Mouse (Mus musculus) embryonic facial prominence, embryonic 12.5 days (tissue): ENCODE measurements around the gene Zfp296. TPM values are rescaled to one million over a fixed set of nuclear protein-coding genes. Genes with fewer than 3 reads are reported as not detected.

Experiments used
- ATAC-seq: fragments of 200-750 bp; cut with Nextera tagmentation; 2 replicates; pipeline ENCODE4 v1.8.0; 2017; ENCODE audit not compliant: insufficient number of reproducible peaks, insufficient read depth, low FRiP score, low TSS enrichment
- H3K27ac ChIP-seq: fragments of 300-500 bp; sonication (generic); 2 replicates; pipeline ENCODE4 v1.5.1; 2016; ENCODE audit warnings: mild to moderate bottlenecking
- H3K27me3 ChIP-seq: fragments of 300-500 bp; sonication (generic); 2 replicates; pipeline ENCODE4 v1.6.1; 2016; ENCODE audit warnings: mild to moderate bottlenecking, moderate library complexity
- H3K36me3 ChIP-seq: fragments of 300-500 bp; sonication (generic); 2 replicates; pipeline ENCODE4 v1.6.1; 2016; ENCODE audit warnings: mild to moderate bottlenecking
- H3K4me1 ChIP-seq: fragments of 300-500 bp; sonication (generic); 2 replicates; pipeline ENCODE4 v1.6.1; 2016
- H3K4me2 ChIP-seq: fragments of 300-500 bp; sonication (generic); replicated peaks from 2 replicates; pipeline ENCODE4 v1.6.1; 2016; ENCODE audit warnings: mild to moderate bottlenecking, moderate library complexity
- H3K4me3 ChIP-seq: fragments of 300-500 bp; sonication (generic); 2 replicates; pipeline ENCODE4 v1.5.1; 2016; ENCODE audit warnings: mild to moderate bottlenecking
- H3K9ac ChIP-seq: fragments of 300-500 bp; sonication (generic); 2 replicates; pipeline ENCODE4 v1.6.1; 2016; ENCODE audit warnings: mild to moderate bottlenecking, moderate library complexity
- H3K9me3 ChIP-seq: fragments of 300-500 bp; sonication (generic); 2 replicates; pipeline ENCODE4 v1.6.1; 2016; ENCODE audit warnings: mild to moderate bottlenecking, moderate library complexity
- WGBS: fragments of 180-500 bp; shearing (Covaris S2); methylation state at CpG from one replicate; pipeline ENCODE4 v1.1.7; 2016; 5-methylcytosine and 5-hydroxymethylcytosine counted together
- polyA plus RNA-seq: library from polyadenylated mRNA; unstranded; fragments of >200 nt; fragmentation: Nextera tagmentation; extraction: Ambion mirVana; gene quantifications from 2 replicates; pipeline ENCODE4 v1.2.1, GENCODE M21; 2016

Zfp296 gene
- polyA plus RNA-seq, 1 experiment from 2014 or later: 0.17 TPM

GRCm38 (mm10) chr7:19551634-19552033, 25.5 kb upstream of the Zfp296 start:
- Histone ChIP-seq H3K4me2 (no peak overlapping the region), H3K27ac (no peak overlapping the region), H3K4me1 (no peaks in the 10 kb centered on the region; the same call in 1 of the 2 replicates), H3K9ac (no peak overlapping the region), H3K36me3 (peaks cover 31% of the 10 kb centered on the region), H3K27me3 (no peaks in the 10 kb centered on the region), H3K9me3 (no peaks in the 10 kb centered on the region), H3K4me3 (no peak overlapping the region)
- WGBS: 80% methylated on average over 5 of the region's 5 CpGs
- no peak for ATAC-seq

DNA sequence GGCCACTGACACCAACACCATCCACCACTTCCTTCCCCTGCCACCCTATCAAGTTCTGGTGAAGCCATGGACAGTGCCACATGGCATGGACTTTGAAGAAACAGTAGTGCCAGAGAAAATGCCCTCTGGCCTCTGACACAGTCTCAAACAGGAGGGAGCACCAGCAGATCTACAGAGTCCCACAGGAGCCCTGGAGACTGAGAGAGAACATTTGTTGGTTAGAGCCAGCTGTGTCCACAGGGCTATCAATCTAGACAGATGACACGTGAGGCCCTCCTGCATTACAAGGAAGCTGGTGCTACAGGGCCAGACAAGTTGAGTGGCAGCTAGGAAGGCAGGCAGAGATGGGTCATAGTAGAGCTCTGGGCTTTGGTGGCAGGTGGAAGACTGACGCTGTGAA, 24.6 kb upstream of the Zfp296 start:
- Histone ChIP-seq H3K27me3 (no peaks in the 10 kb centered on the region), H3K36me3 (peaks cover 32% of the 10 kb centered on the region), H3K4me1 (no peaks in the 10 kb centered on the region), H3K9me3 (no peaks in the 10 kb centered on the region), H3K4me3 (no peak overlapping the region), H3K27ac (no peak overlapping the region), H3K4me2 (no peak overlapping the region), H3K9ac (no peak overlapping the region)
- WGBS: 64% methylated on average over 2 of the region's 2 CpGs
- no peak for ATAC-seq

DNA sequence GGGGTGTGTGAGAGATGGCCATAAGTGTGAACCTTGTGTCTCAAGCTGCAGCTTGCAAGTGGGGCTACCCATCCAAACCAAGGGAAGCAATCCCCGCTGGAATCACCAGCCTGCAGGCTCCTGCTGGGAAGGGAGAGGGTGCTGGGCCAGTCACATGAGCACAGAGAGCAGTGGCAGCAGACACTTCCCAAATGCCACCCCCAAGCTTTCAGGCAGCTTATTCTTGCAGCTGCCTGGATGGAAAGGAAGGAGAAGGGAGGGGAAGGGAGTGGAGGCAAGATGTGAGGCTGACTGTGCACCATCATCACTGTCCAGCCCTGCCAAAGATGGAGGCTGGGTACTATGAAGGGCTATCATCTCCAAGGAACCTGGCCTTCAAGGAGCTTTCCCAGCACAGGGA, 22.9 kb upstream of the Zfp296 start:
- Histone ChIP-seq H3K27me3 (no peaks in the 10 kb centered on the region), H3K27ac (no peak overlapping the region), H3K36me3 (peaks cover 40% of the 10 kb centered on the region), H3K4me1 (peaks cover 11% of the 10 kb centered on the region), H3K9me3 (no peaks in the 10 kb centered on the region), H3K4me2 (no peak overlapping the region), H3K9ac (no peak overlapping the region), H3K4me3 (no peak overlapping the region)
- whole genome bisulfite sequencing: 100% methylated on average over 1 of the region's 1 CpGs
- no peak for ATAC-seq

- Histone ChIP-seq H3K9ac (no peak overlapping the region), H3K27ac (no peak overlapping the region), H3K27me3 (no peaks in the 10 kb centered on the region), H3K4me3 (no peak overlapping the region), H3K4me1 (peaks cover 31% of the 10 kb centered on the region), H3K9me3 (no peaks in the 10 kb centered on the region), H3K36me3 (peaks cover 39% of the 10 kb centered on the region), H3K4me2 (no peak overlapping the region)
- ATAC-seq: no peak
- WGBS: 95% methylated on average over 2 of the region's 2 CpGs
These were observed 20.0 kb upstream of the Zfp296 start for GRCm38 (mm10) chr7:19557086-19557485.

GRCm38 (mm10) chr7:19557982-19558900, 18.8 kb upstream of the Zfp296 start:
- H3K27me3 ChIP-seq: no peaks in the 10 kb centered on the region
- H3K36me3 ChIP-seq: peaks cover 34% of the 10 kb centered on the region
- no peak overlapping the region for H3K9ac ChIP-seq
- H3K27ac ChIP-seq: no peak overlapping the region
- H3K4me2 ChIP-seq: no peak overlapping the region
- no peak overlapping the region for H3K4me3 ChIP-seq
- H3K4me1 ChIP-seq: peaks cover 34% of the 10 kb centered on the region
- WGBS: 86% methylated on average over 6 of the region's 6 CpGs
- no peaks in the 10 kb centered on the region for H3K9me3 ChIP-seq
- no peak for ATAC-seq

- WGBS: 41% methylated on average over 2 of the region's 2 CpGs
- no peak for ATAC-seq
- Histone ChIP-seq H3K4me1 (peaks cover 39% of the 10 kb centered on the region), H3K9me3 (no peaks in the 10 kb centered on the region), H3K36me3 (peaks cover 26% of the 10 kb centered on the region), H3K4me3 (no peak overlapping the region), H3K27ac (no peak overlapping the region), H3K9ac (no peak overlapping the region), H3K27me3 (no peaks in the 10 kb centered on the region), H3K4me2 (peak overlapping the region; percentile 9; the same call in 1 of the 2 replicates)
These were observed 18.1 kb upstream of the Zfp296 start for GRCm38 (mm10) chr7:19558965-19559364.

DNA sequence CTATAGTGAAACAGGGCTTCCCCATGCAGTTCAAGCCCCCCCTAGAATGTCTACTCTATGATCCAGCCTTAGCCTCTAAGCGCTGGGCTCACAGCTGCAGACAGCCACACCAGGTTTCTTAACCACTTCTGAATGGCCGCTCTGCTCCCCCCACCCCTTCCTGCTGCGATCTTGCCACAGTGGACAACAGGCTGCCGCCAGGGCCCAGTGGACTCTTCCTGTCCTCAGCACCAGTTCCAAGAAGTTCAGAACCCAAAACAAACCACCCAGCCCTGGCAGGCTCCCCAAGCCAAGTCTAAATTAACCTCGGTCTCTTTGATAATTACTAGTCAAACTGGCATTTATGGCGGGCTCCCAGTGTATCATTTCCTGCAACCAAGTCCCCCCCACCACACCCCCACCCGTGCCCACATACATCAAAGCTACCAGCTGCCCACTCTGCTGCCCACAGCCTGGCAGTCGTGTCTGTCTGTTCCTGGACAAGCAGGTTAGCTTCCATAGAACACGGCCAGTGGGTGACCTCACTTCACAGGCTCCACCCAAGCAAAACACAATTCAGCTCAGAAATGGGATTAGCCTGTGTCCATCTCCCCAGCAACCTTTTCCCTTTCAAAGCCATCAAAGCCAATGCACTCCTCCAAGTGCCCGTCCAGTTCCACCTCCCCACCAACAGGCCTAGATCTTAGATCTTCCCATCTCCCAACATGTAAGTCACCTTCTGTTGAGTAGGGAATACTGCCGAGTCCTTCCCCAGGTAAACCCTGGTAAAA, 16.4 kb upstream of the Zfp296 start:
- Histone ChIP-seq H3K9me3 (peaks cover 6% of the 10 kb centered on the region; the same call in 1 of the 2 replicates), H3K27me3 (no peaks in the 10 kb centered on the region), H3K4me2 (peak overlapping the region; percentile 89), H3K4me1 (peaks cover 39% of the 10 kb centered on the region), H3K9ac (peak overlapping the region; percentile 94), H3K4me3 (peak overlapping the region; percentile 91), H3K36me3 (peaks cover 29% of the 10 kb centered on the region), H3K27ac (no peak overlapping the region)
- ATAC-seq: no peak
- 33% methylated on average over 11 of the region's 11 CpGs for WGBS

DNA sequence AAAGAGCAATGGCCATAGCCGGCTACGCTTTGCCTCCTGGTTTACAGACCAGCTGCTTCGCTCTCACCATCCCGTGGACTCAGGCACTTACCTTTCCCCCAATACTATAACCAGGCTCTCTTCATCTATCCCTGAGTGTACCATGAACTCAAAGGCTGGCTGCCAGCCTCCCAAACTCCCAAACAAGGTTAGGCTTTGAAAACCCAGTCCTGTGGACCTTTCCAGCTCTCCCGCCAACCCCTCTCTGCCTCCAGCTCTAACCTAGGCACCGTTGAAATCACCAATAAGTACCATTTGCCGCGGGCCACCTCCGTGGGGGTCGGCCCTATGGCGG, 15.7 kb upstream of the Zfp296 start:
- peak overlapping the region; percentile 91; the same call in 1 of the 2 replicates for H3K27ac ChIP-seq
- H3K4me1 ChIP-seq: peaks cover 39% of the 10 kb centered on the region
- H3K27me3 ChIP-seq: no peaks in the 10 kb centered on the region
- H3K9ac ChIP-seq: peak overlapping the region; percentile 94
- H3K36me3 ChIP-seq: peaks cover 27% of the 10 kb centered on the region
- peak overlapping the region; percentile 91 for H3K4me3 ChIP-seq
- WGBS: 1% methylated on average over 11 of the region's 11 CpGs
- ATAC-seq: no peak
- peak overlapping the region; percentile 89 for H3K4me2 ChIP-seq
- peaks cover 6% of the 10 kb centered on the region; the same call in 1 of the 2 replicates for H3K9me3 ChIP-seq

DNA sequence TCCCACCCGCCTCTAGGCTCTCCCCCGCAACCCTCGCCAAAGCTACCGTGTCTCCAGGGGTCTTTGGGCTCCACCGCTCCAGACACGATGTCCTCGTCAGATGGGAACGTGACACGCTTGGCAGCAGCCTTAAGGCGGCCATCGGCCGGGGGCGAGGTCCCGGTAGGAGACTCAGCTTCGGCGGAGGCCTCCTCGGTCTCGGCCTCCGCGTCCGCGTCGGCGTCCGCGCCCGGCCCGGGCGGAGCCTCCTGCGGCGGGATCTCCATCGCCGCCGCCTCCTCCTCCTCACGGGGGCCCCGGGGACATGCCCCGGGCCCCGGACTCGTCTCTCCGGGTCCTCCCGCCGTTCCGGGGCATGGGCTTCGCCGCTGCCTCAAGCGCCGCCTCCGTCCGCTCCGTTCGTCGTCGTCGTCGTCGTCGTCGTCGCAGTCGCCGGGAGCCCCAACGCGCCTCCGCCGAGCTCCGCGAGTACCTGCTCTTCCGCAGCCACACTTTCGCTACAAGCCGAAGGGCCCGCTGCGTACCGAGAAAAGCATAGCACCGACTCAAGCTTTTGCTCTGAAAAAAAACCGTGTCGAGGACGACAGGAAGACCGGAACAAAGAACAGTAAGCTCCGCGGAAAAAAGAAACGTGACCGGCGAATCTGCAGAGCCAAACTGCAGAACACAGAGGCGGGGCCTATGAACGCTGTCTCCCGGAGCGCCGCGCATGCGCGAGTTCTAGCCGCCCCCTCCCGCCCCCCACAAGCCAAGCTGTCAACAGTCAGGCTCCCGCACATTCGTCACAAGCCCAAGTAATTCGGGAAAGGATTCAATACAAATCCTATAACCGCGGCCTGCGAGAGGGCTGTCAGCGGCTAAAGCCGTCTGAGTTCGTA, 15.1 kb upstream of the Zfp296 start:
- WGBS: under 1% methylated on average over 102 of the region's 102 CpGs
- Histone ChIP-seq H3K27me3 (no peaks in the 10 kb centered on the region), H3K4me3 (peak overlapping the region; percentile 91), H3K4me2 (peak overlapping the region; percentile 89), H3K9me3 (peaks cover 6% of the 10 kb centered on the region; the same call in 1 of the 2 replicates), H3K9ac (peak overlapping the region; percentile 94), H3K27ac (peak overlapping the region; percentile 91), H3K4me1 (peaks cover 39% of the 10 kb centered on the region), H3K36me3 (peaks cover 27% of the 10 kb centered on the region)
- peak; percentile 74; the same call in 1 of the 2 replicates for ATAC-seq

DNA sequence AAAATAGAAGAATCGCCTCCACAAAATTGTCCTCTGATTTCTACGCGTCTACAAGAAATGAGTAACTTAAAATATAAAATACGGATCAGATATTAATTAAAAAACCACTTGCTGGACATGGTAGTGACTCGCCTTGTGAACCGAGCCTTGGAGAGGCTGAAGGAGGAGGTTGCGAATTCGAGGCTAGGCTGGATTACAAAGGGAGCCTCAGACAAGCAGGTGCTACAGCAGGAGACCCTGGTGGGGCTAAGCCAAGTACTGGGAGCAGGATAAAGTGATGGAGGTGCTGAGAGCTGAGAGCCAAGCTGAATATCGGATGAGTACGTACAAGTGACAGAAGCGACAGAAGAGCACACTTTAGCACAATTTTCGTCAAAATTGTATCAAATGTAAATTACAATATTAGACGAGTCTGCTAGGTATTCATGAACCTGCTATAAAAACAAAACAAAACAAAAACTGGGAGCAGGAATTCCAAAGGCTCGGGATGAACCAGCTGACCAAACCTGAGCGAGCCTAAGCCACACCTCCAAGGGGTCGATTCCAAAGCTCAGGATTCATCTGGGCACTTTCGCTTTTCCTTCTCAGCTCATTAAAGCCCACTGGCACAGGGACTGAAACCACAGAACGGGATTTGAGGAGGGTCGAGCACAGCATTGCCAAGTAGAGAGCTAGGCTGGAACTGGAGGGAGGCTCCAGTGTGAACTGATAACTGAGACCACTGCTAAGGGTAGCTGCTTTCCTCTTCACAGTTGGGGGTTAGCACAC, 14.3 kb upstream of the Zfp296 start, which contains the start of gene Ppp1r37:
TSS of gene Ppp1r37 (minus strand) at position 434 of the 768 bp plus-strand sequence.
- WGBS: 1% methylated on average over 19 of the region's 19 CpGs
- H3K4me2 ChIP-seq: peak within 1 kb of the TSS; percentile 89
- no peaks in the 10 kb centered on the region for H3K27me3 ChIP-seq
- peak within 1 kb of the TSS; percentile 94 for H3K9ac ChIP-seq
- peak within 1 kb of the TSS; percentile 91 for H3K27ac ChIP-seq
- H3K4me1 ChIP-seq: peaks cover 39% of the 10 kb centered on the region
- H3K4me3 ChIP-seq: peak within 1 kb of the TSS; percentile 91
- peaks cover 25% of the 10 kb centered on the region for H3K36me3 ChIP-seq
- H3K9me3 ChIP-seq: peaks cover 6% of the 10 kb centered on the region; the same call in 1 of the 2 replicates
- no peak for ATAC-seq
